Mouse (Mus musculus): ENCODE data around the gene Zfp384. TPM values are rescaled to one million over a fixed set of nuclear protein-coding genes. Genes with fewer than 3 reads are reported as not detected.
A peak's percentile ranks its signal among the peaks of the same experiment; 100 is the strongest.

Zfp384 gene
- polyA plus RNA-seq, 2 experiments, result 12.4 to 103 TPM

- no peak overlapping the region for H3K27ac ChIP-seq (replicated peaks; ENCODE audit: low read depth, low read length)
- no peak overlapping the region for H3K9ac ChIP-seq (ENCODE audit: low read depth, low read length, severe bottlenecking)
- no peak for TF ChIP-seq POLR2A (IDR thresholded peaks at IDR 0.05; ENCODE audit: borderline replicate concordance, extremely low read depth, insufficient read depth, insufficient read length)
- DNase-seq (ENCODE audit: low spot score), result no peak
- H3K36me3 ChIP-seq (ENCODE audit: control insufficient read depth, insufficient read depth, low read length), result peaks cover 11% of the 10 kb centered on the region; the same call in 1 of the 2 replicates
- peak overlapping the region; percentile 85 for H3K4me3 ChIP-seq (replicated peaks; ENCODE audit: low read length)
- WGBS, result 96% methylated on average over 7 of the region's 7 CpGs
- no peak for ATAC-seq (ENCODE audit: low FRiP score, low read depth)
- H3K4me1 ChIP-seq (ENCODE audit: control insufficient read depth, insufficient read depth, low read length), result peaks cover 11% of the 10 kb centered on the region
- peak overlapping the region; percentile 98 for H3K4me2 ChIP-seq (replicated peaks; ENCODE audit: low read depth, low read length, severe bottlenecking)
- H3K9me3 ChIP-seq (ENCODE audit: control insufficient read depth, low read length), result no peaks in the 10 kb centered on the region
- H3K27me3 ChIP-seq (ENCODE audit: control insufficient read depth, insufficient read depth, low read length), result no peaks in the 10 kb centered on the region
Observed at GRCm38 (mm10) chr6:124966466-124967118, 42.4 kb upstream of the Zfp384 start.

GRCm38 (mm10) chr6:124967766-124968165 lies 41.2 kb upstream of the Zfp384 start:
- H3K4me3 ChIP-seq (replicated peaks; ENCODE audit: low read length), result no peak overlapping the region
- DNase-seq (ENCODE audit: low spot score) (peak; percentile 20), ATAC-seq (ENCODE audit: low FRiP score, low read depth) (no peak)
- H3K27ac ChIP-seq (replicated peaks; ENCODE audit: low read depth, low read length), result no peak overlapping the region
- no peaks in the 10 kb centered on the region for H3K27me3 ChIP-seq (ENCODE audit: control insufficient read depth, insufficient read depth, low read length)
- 58% methylated on average over 4 of the region's 4 CpGs for WGBS
- no peak overlapping the region for H3K9ac ChIP-seq (ENCODE audit: low read depth, low read length, severe bottlenecking)
- no peaks in the 10 kb centered on the region for H3K36me3 ChIP-seq (ENCODE audit: control insufficient read depth, insufficient read depth, low read length)
- no peak overlapping the region for H3K4me2 ChIP-seq (replicated peaks; ENCODE audit: low read depth, low read length, severe bottlenecking)
- no peak for TF ChIP-seq POLR2A (IDR thresholded peaks at IDR 0.05; ENCODE audit: borderline replicate concordance, extremely low read depth, insufficient read depth, insufficient read length)
- no peaks in the 10 kb centered on the region for H3K9me3 ChIP-seq (ENCODE audit: control insufficient read depth, low read length)
- H3K4me1 ChIP-seq (ENCODE audit: control insufficient read depth, insufficient read depth, low read length), result peaks cover 11% of the 10 kb centered on the region

- no peak for ATAC-seq (ENCODE audit: low FRiP score, low read depth)
- Histone ChIP-seq H3K9ac (ENCODE audit: low read depth, low read length, severe bottlenecking) (no peak overlapping the region), H3K36me3 (ENCODE audit: control insufficient read depth, insufficient read depth, low read length) (no peaks in the 10 kb centered on the region), H3K9me3 (ENCODE audit: control insufficient read depth, low read length) (no peaks in the 10 kb centered on the region; the same call in 1 of the 2 replicates), H3K27ac (replicated peaks; ENCODE audit: low read depth, low read length) (no peak overlapping the region), H3K4me2 (replicated peaks; ENCODE audit: low read depth, low read length, severe bottlenecking) (no peak overlapping the region), H3K4me1 (ENCODE audit: control insufficient read depth, insufficient read depth, low read length) (no peaks in the 10 kb centered on the region; the same call in 1 of the 2 replicates), H3K27me3 (ENCODE audit: control insufficient read depth, insufficient read depth, low read length) (peaks cover 22% of the 10 kb centered on the region; the same call in 1 of the 2 replicates), H3K4me3 (replicated peaks; ENCODE audit: low read length) (no peak overlapping the region)
- DNase-seq (ENCODE audit: low spot score), result no peak
- TF ChIP-seq POLR2A (IDR thresholded peaks at IDR 0.05; ENCODE audit: borderline replicate concordance, extremely low read depth, insufficient read depth, insufficient read length), result no peak
- 66% methylated on average over 4 of the region's 4 CpGs for WGBS
Observed at GRCm38 (mm10) chr6:124992241-124992640, 16.7 kb upstream of the Zfp384 start.

GRCm38 (mm10) chr6:124993365-124993764 lies 15.6 kb upstream of the Zfp384 start:
- H3K9ac ChIP-seq (ENCODE audit: low read depth, low read length, severe bottlenecking), result 0 out of 2 replicates have a peak overlapping the region, but pooled peaks have one; percentile 1
- DNase-seq (ENCODE audit: low spot score) (no peak), ATAC-seq (ENCODE audit: low FRiP score, low read depth) (no peak)
- H3K4me1 ChIP-seq (ENCODE audit: control insufficient read depth, insufficient read depth, low read length), result peaks cover 4% of the 10 kb centered on the region
- H3K9me3 ChIP-seq (ENCODE audit: control insufficient read depth, low read length), result no peaks in the 10 kb centered on the region; the same call in 1 of the 2 replicates
- no peaks in the 10 kb centered on the region for H3K36me3 ChIP-seq (ENCODE audit: control insufficient read depth, insufficient read depth, low read length)
- WGBS, result 78% methylated on average over 9 of the region's 9 CpGs
- no peak overlapping the region for H3K4me3 ChIP-seq (replicated peaks; ENCODE audit: low read length)
- no peak overlapping the region for H3K4me2 ChIP-seq (replicated peaks; ENCODE audit: low read depth, low read length, severe bottlenecking)
- no peak overlapping the region for H3K27ac ChIP-seq (replicated peaks; ENCODE audit: low read depth, low read length)
- no peak for TF ChIP-seq POLR2A (IDR thresholded peaks at IDR 0.05; ENCODE audit: borderline replicate concordance, extremely low read depth, insufficient read depth, insufficient read length)
- peaks cover 27% of the 10 kb centered on the region for H3K27me3 ChIP-seq (ENCODE audit: control insufficient read depth, insufficient read depth, low read length)

GRCm38 (mm10) chr6:124993876-124994275 lies 15.1 kb upstream of the Zfp384 start:
- TF ChIP-seq POLR2A (IDR thresholded peaks at IDR 0.05; ENCODE audit: borderline replicate concordance, extremely low read depth, insufficient read depth, insufficient read length), result no peak
- Histone ChIP-seq H3K27me3 (ENCODE audit: control insufficient read depth, insufficient read depth, low read length) (peaks cover 32% of the 10 kb centered on the region), H3K4me3 (replicated peaks; ENCODE audit: low read length) (no peak overlapping the region), H3K36me3 (ENCODE audit: control insufficient read depth, insufficient read depth, low read length) (no peaks in the 10 kb centered on the region), H3K27ac (replicated peaks; ENCODE audit: low read depth, low read length) (no peak overlapping the region), H3K9ac (ENCODE audit: low read depth, low read length, severe bottlenecking) (peak overlapping the region; percentile 43; the same call in 1 of the 2 replicates), H3K9me3 (ENCODE audit: control insufficient read depth, low read length) (no peaks in the 10 kb centered on the region; the same call in 1 of the 2 replicates), H3K4me2 (replicated peaks; ENCODE audit: low read depth, low read length, severe bottlenecking) (no peak overlapping the region), H3K4me1 (ENCODE audit: control insufficient read depth, insufficient read depth, low read length) (peaks cover 7% of the 10 kb centered on the region)
- peak; percentile 32 for ATAC-seq (ENCODE audit: low FRiP score, low read depth)
- WGBS, result 19% methylated on average over 11 of the region's 11 CpGs
- DNase-seq (ENCODE audit: low spot score), result peak; percentile 22

Data from limb, embryonic 14.5 days (tissue).